Mouse (Mus musculus): ENCODE data around the gene Dpp8.

DNA sequence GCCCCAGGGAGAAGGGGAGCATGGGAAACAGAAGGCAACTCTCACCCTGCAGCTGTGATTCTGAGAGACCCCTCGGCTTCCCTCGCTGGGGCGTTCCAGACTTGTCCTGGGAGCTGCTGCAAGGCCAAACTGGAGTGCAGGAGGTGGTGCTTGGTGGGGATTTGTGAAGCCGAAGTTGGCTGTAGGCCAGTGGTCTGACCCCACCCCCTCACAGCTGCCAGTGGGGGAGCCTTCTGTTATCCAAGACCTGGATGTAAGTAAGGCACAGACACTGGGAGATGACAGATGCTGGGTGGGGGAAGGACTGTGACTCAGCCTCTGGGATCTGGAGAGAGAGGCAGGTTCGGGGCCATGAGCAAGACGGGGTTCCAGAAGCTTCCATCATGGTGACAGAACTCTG lies 62.0 kb downstream of the Dpp8 start:
- TF ChIP-seq CTCF (IDR thresholded peaks at IDR 0.05; ENCODE audit: extremely low read depth, insufficient read depth, low read length) (no peak), POLR2A (IDR thresholded peaks at IDR 0.05; ENCODE audit: extremely low read depth, insufficient read depth, low read length) (no peak)
